Mouse (Mus musculus) midbrain, embryonic 16.5 days (tissue): ENCODE measurements around the gene Gm5105. TPM values are rescaled to one million over a fixed set of nuclear protein-coding genes. Genes with fewer than 3 reads are reported as not detected.

Experiments used
- ATAC-seq: fragments of 200-750 bp; cut with Nextera tagmentation; 2 replicates; pipeline ENCODE4 v1.8.0; 2017; ENCODE audit warnings: moderate TSS enrichment
- H3K27ac ChIP-seq: fragments of 300-500 bp; sonication (generic); 2 replicates; pipeline ENCODE4 v1.5.1; 2014; ENCODE audit warnings: mild to moderate bottlenecking, low read length, mixed read lengths
- H3K27me3 ChIP-seq: fragments of 300-500 bp; sonication (generic); 2 replicates; pipeline ENCODE4 v1.6.1; 2014; ENCODE audit warnings: low read depth, low read length, mixed read lengths; ENCODE audit not compliant: control insufficient read depth, insufficient read depth
- H3K36me3 ChIP-seq: fragments of 300-500 bp; sonication (generic); 2 replicates; pipeline ENCODE4 v1.6.1; 2014; ENCODE audit warnings: mild to moderate bottlenecking, low read length, moderate library complexity, mixed read lengths; ENCODE audit not compliant: control insufficient read depth, insufficient read depth
- H3K4me1 ChIP-seq: fragments of 300-500 bp; sonication (generic); 2 replicates; pipeline ENCODE4 v1.6.1; 2014; ENCODE audit warnings: mild to moderate bottlenecking, low read length, mixed read lengths; ENCODE audit not compliant: control insufficient read depth, insufficient read depth
- H3K4me2 ChIP-seq: fragments of 300-500 bp; sonication (generic); 2 replicates; pipeline ENCODE4 v1.6.1; 2014; ENCODE audit warnings: mild to moderate bottlenecking, low read length, mixed read lengths
- H3K4me3 ChIP-seq: fragments of 300-500 bp; sonication (generic); 2 replicates; pipeline ENCODE4 v1.5.1; 2014; ENCODE audit warnings: low read depth, mild to moderate bottlenecking, low read length, moderate library complexity, mixed read lengths
- H3K9ac ChIP-seq: fragments of 300-500 bp; sonication (generic); 2 replicates; pipeline ENCODE4 v1.6.1; 2014; ENCODE audit warnings: low read depth, low read length, mixed read lengths
- H3K9me3 ChIP-seq: fragments of 300-500 bp; sonication (generic); replicated peaks from 2 replicates; pipeline ENCODE4 v1.6.1; 2014; ENCODE audit warnings: mild to moderate bottlenecking, low read length, mixed read lengths; ENCODE audit not compliant: control insufficient read depth, poor library complexity, severe bottlenecking
- WGBS: fragments of 180-500 bp; shearing (Covaris S2); extraction: QIAGEN DNeasy Blood & Tissue Kit; methylation state at CpG from one replicate; pipeline ENCODE4 v1.1.7; 2014; 5-methylcytosine and 5-hydroxymethylcytosine counted together
- polyA plus RNA-seq: library from polyadenylated mRNA; unstranded; fragments of >200 nt; fragmentation: Nextera tagmentation; extraction: Ambion mirVana; gene quantifications from 2 replicates; pipeline ENCODE4 v1.2.1, GENCODE M21; 2015

The Gm5105 gene
- polyA plus RNA-seq, 1 experiment from 2014 or later, result 0.26 TPM

DNA sequence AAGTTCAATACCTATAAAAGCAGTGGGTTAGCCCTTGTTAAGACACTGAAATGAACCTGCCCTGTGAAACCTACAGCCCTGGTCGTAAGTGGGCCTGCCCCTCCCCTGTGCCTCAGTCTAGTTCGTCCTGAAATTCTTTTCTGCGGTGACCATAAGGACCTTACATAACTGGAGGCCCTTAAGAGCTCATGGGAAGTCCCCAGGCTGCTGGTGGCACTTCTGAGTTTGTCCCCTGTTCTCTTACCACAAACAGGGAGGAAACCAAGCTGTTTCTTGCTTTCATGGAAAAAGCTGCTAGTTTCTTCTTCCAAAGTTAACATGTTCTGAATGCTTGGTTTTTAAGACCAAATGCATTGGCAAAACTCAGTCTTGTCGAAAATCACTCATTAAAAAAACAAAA is 65.3 kb downstream of the Gm5105 start:
- 0 out of 2 replicates have a peak, but pooled peaks cover 2% of the 10 kb centered on the region for H3K4me1 ChIP-seq
- H3K9ac ChIP-seq, result no peak overlapping the region
- no peaks in the 10 kb centered on the region for H3K27me3 ChIP-seq
- WGBS, result 83% methylated on average over 4 of the region's 4 CpGs
- no peak overlapping the region for H3K27ac ChIP-seq
- no peak overlapping the region for H3K4me3 ChIP-seq
- H3K9me3 ChIP-seq, result no peaks in the 10 kb centered on the region
- no peak overlapping the region for H3K4me2 ChIP-seq
- H3K36me3 ChIP-seq, result no peaks in the 10 kb centered on the region
- no peak for ATAC-seq

GRCm38 (mm10) chr3:138000724-138001069 is 66.5 kb downstream of the Gm5105 start:
- ATAC-seq, result no peak
- H3K27me3 ChIP-seq, result no peaks in the 10 kb centered on the region
- H3K4me1 ChIP-seq, result 0 out of 2 replicates have a peak, but pooled peaks cover 2% of the 10 kb centered on the region
- no peak overlapping the region for H3K9ac ChIP-seq
- H3K4me3 ChIP-seq, result no peak overlapping the region
- H3K27ac ChIP-seq, result no peak overlapping the region
- no peaks in the 10 kb centered on the region for H3K36me3 ChIP-seq
- H3K4me2 ChIP-seq, result no peak overlapping the region
- H3K9me3 ChIP-seq, result no peaks in the 10 kb centered on the region
- WGBS, result 78% methylated on average over 4 of the region's 4 CpGs

- H3K4me3 ChIP-seq, result no peak overlapping the region
- 0 out of 2 replicates have a peak, but pooled peaks cover 2% of the 10 kb centered on the region for H3K4me1 ChIP-seq
- no peak overlapping the region for H3K4me2 ChIP-seq
- H3K27me3 ChIP-seq, result no peaks in the 10 kb centered on the region
- H3K27ac ChIP-seq, result no peak overlapping the region
- no peaks in the 10 kb centered on the region for H3K36me3 ChIP-seq
- WGBS, result 93% methylated on average over 8 of the region's 8 CpGs
- H3K9me3 ChIP-seq, result no peaks in the 10 kb centered on the region
- no peak for ATAC-seq
- H3K9ac ChIP-seq, result no peak overlapping the region
Observed at GRCm38 (mm10) chr3:138000062-138000723, 67.0 kb downstream of the Gm5105 start.

GRCm38 (mm10) chr3:137999224-137999790 is 67.9 kb downstream of the Gm5105 start:
- H3K4me2 ChIP-seq, result no peak overlapping the region
- WGBS, result 36% methylated on average over 9 of the region's 9 CpGs
- no peak overlapping the region for H3K9ac ChIP-seq
- peaks cover 4% of the 10 kb centered on the region; the same call in 1 of the 2 replicates for H3K4me1 ChIP-seq
- H3K9me3 ChIP-seq, result no peaks in the 10 kb centered on the region
- H3K27me3 ChIP-seq, result no peaks in the 10 kb centered on the region
- no peak; the same call in 1 of the 2 replicates for ATAC-seq
- no peaks in the 10 kb centered on the region for H3K36me3 ChIP-seq
- no peak overlapping the region for H3K27ac ChIP-seq
- H3K4me3 ChIP-seq, result no peak overlapping the region

Other genes starting within 250 kb of the Gm5105 start
- 652 and 731 TPM in 2 replicates for gene H2afz, start 202.9 kb downstream of the Gm5105 start, polyA plus RNA-seq
- 13.4 and 14.3 TPM in 2 replicates for gene Dnajb14, start 199.7 kb downstream of the Gm5105 start, polyA plus RNA-seq
- 132 and 133 TPM in 2 replicates for gene Lamtor3, start 148.9 kb downstream of the Gm5105 start, polyA plus RNA-seq
- 1.5 and 2.7 TPM in 2 replicates for gene Dapp1, start 85.8 kb downstream of the Gm5105 start, polyA plus RNA-seq
- 0.06 and 0.08 TPM in 2 replicates for gene 1110002E22Rik, start 2.3 kb downstream of the Gm5105 start, polyA plus RNA-seq
- 6.9 and 7.9 TPM in 2 replicates for gene Trmt10a, start 76.1 kb upstream of the Gm5105 start, polyA plus RNA-seq
- gene Mttp, start 77.6 kb upstream of the Gm5105 start, polyA plus RNA-seq, result 10.2 and 10.3 TPM in 2 replicates
- gene 4930579F01Rik, start 126.4 kb upstream of the Gm5105 start, polyA plus RNA-seq, result not detected in 2 replicates
- 1.3 and 1.6 TPM in 2 replicates for gene Adh7, start 150.4 kb upstream of the Gm5105 start, polyA plus RNA-seq
- gene Adh1, start 193.6 kb upstream of the Gm5105 start, polyA plus RNA-seq, result 1.1 TPM in 2 replicates
- not detected in 2 replicates for gene Adh6a, start 245.9 kb upstream of the Gm5105 start, polyA plus RNA-seq